Mouse (Mus musculus) stomach, embryonic 16.5 days (tissue): Measurements from ENCODE around the gene Il24. TPM values are rescaled to one million over a fixed set of nuclear protein-coding genes. Genes with fewer than 3 reads are reported as not detected.
A peak's percentile ranks its signal among the peaks of the same experiment; 100 is the strongest.

Source experiments
- ATAC-seq: fragments of 200-750 bp; cut with Nextera tagmentation; 2 replicates; pipeline ENCODE4 v1.8.0; 2017; ENCODE audit warnings: moderate number of reproducible peaks, moderate TSS enrichment; ENCODE audit not compliant: insufficient read depth, low FRiP score
- H3K27ac ChIP-seq: fragments of 300-500 bp; sonication (generic); 2 replicates; pipeline ENCODE4 v1.5.1; 2014; ENCODE audit warnings: low read length
- H3K27me3 ChIP-seq: fragments of 300-500 bp; sonication (generic); 2 replicates; pipeline ENCODE4 v1.6.1; 2014; ENCODE audit warnings: low read length, control low read depth, mixed read lengths; ENCODE audit not compliant: control insufficient read depth, insufficient read depth
- H3K36me3 ChIP-seq: fragments of 300-500 bp; sonication (generic); 2 replicates; pipeline ENCODE4 v1.6.1; 2014; ENCODE audit warnings: low read length; ENCODE audit not compliant: control insufficient read depth, insufficient read depth
- H3K4me1 ChIP-seq: fragments of 300-500 bp; sonication (generic); 2 replicates; pipeline ENCODE4 v1.6.1; 2014; ENCODE audit warnings: low read length, control low read depth, mixed read lengths; ENCODE audit not compliant: control insufficient read depth, insufficient read depth
- H3K4me2 ChIP-seq: fragments of 300-500 bp; sonication (generic); 2 replicates; pipeline ENCODE4 v1.6.1; 2014; ENCODE audit warnings: low read depth, low read length, mixed read lengths
- H3K4me3 ChIP-seq: fragments of 300-500 bp; sonication (generic); replicated peaks from 2 replicates; pipeline ENCODE4 v1.5.1; 2014; ENCODE audit warnings: mild to moderate bottlenecking, low read length
- H3K9ac ChIP-seq: fragments of 300-500 bp; sonication (generic); 2 replicates; pipeline ENCODE4 v1.6.1; 2014; ENCODE audit warnings: low read length
- H3K9me3 ChIP-seq: fragments of 300-500 bp; sonication (generic); replicated peaks from 2 replicates; pipeline ENCODE4 v1.6.1; 2016; ENCODE audit warnings: low read length, control low read depth; ENCODE audit not compliant: control insufficient read depth
- WGBS: fragments of 180-500 bp; shearing (Covaris S2); extraction: QIAGEN DNeasy Blood & Tissue Kit; methylation state at CpG from one replicate; pipeline ENCODE4 v1.1.7; 2014; 5-methylcytosine and 5-hydroxymethylcytosine counted together
- polyA plus RNA-seq: library from polyadenylated mRNA; unstranded; fragments of >200 nt; fragmentation: Nextera tagmentation; extraction: Ambion mirVana; gene quantifications from 2 replicates; pipeline ENCODE4 v1.2.1, GENCODE M21; 2015

The Il24 gene
- polyA plus RNA-seq, 1 experiment from 2014 or later, result not detected

GRCm38 (mm10) chr1:130864238-130864637 lies 23.0 kb downstream of the Il24 start:
- no peaks in the 10 kb centered on the region for H3K4me1 ChIP-seq
- H3K27ac ChIP-seq, result no peak overlapping the region
- WGBS, result 72% methylated on average over 4 of the region's 4 CpGs
- no peak for ATAC-seq
- H3K4me3 ChIP-seq, result no peak overlapping the region
- H3K36me3 ChIP-seq, result no peaks in the 10 kb centered on the region
- H3K4me2 ChIP-seq, result no peak overlapping the region
- H3K9ac ChIP-seq, result no peak overlapping the region
- H3K27me3 ChIP-seq, result no peaks in the 10 kb centered on the region
- no peaks in the 10 kb centered on the region for H3K9me3 ChIP-seq

GRCm38 (mm10) chr1:130857456-130857855 lies 29.8 kb downstream of the Il24 start:
- WGBS, result 53% methylated on average over 4 of the region's 4 CpGs
- H3K27ac ChIP-seq, result no peak overlapping the region
- no peak for ATAC-seq

DNA sequence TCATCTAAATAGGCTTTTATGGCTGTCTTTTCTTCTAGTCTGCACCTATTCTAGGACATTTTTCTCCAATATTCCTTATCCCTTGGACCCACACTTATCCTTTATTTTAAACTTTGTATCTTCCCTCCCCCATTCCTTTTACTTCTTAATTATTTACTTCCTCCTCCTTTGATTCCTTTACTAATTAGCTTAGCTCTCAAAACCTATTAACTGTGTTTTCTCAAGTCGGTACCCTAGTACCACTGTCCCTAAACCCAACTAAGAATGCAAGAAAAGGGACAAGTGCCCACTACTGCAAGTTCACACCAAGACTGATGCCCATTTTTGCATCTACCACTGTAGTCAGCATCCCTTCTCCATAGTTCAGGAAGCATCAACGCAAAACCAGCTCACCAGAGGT lies 31.5 kb downstream of the Il24 start:
- H3K27me3 ChIP-seq, result no peaks in the 10 kb centered on the region
- no peak for ATAC-seq
- 73% methylated on average over 2 of the region's 2 CpGs for WGBS
- H3K4me1 ChIP-seq, result no peaks in the 10 kb centered on the region
- no peak overlapping the region for H3K4me3 ChIP-seq
- no peak overlapping the region for H3K27ac ChIP-seq
- no peaks in the 10 kb centered on the region for H3K36me3 ChIP-seq
- no peak overlapping the region for H3K9ac ChIP-seq
- no peak overlapping the region for H3K4me2 ChIP-seq
- H3K9me3 ChIP-seq, result no peaks in the 10 kb centered on the region

More at GRCm38 (mm10) chr1:130857456-130857855, 29.8 kb downstream of the Il24 start:
- no peak overlapping the region for H3K4me2 ChIP-seq
- no peaks in the 10 kb centered on the region for H3K9me3 ChIP-seq
- H3K4me3 ChIP-seq, result no peak overlapping the region
- no peaks in the 10 kb centered on the region for H3K36me3 ChIP-seq
- H3K9ac ChIP-seq, result no peak overlapping the region
- no peaks in the 10 kb centered on the region for H3K27me3 ChIP-seq
- no peaks in the 10 kb centered on the region for H3K4me1 ChIP-seq

DNA sequence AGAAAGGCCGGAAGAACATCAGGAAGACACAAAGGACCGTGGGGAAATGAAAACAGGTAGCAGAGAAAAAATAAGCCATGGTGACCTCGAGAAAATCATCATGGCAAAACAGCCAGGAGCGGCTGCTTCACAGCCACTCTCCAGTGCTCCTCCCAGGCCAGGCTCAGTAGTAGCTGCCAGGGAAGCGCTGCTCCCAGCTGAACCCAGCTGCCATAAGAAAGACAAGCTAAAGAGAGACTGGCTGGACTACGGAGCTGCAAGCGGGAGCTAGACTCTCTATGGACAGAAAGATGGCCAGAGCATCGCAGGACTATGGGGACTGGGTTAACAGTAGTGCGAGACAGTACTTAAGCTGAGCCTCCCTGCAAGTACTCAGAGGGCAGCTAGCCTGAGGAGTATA lies 32.4 kb downstream of the Il24 start:
- Histone ChIP-seq H3K27me3 (no peaks in the 10 kb centered on the region), H3K9ac (no peak overlapping the region), H3K9me3 (no peaks in the 10 kb centered on the region), H3K4me1 (no peaks in the 10 kb centered on the region), H3K36me3 (no peaks in the 10 kb centered on the region), H3K4me3 (no peak overlapping the region), H3K27ac (no peak overlapping the region), H3K4me2 (no peak overlapping the region)
- ATAC-seq, result no peak
- WGBS, result 70% methylated on average over 9 of the region's 9 CpGs

- no peaks in the 10 kb centered on the region for H3K36me3 ChIP-seq
- H3K27ac ChIP-seq, result no peak overlapping the region
- H3K27me3 ChIP-seq, result no peaks in the 10 kb centered on the region
- no peak for ATAC-seq
- 88% methylated on average over 5 of the region's 5 CpGs for WGBS
- no peak overlapping the region for H3K9ac ChIP-seq
- H3K4me2 ChIP-seq, result no peak overlapping the region
- H3K4me1 ChIP-seq, result no peaks in the 10 kb centered on the region
- H3K9me3 ChIP-seq, result no peaks in the 10 kb centered on the region
- no peak overlapping the region for H3K4me3 ChIP-seq
Measured at GRCm38 (mm10) chr1:130850405-130850804, 36.8 kb downstream of the Il24 start.

- Histone ChIP-seq H3K4me2 (no peak overlapping the region), H3K9me3 (no peaks in the 10 kb centered on the region), H3K4me3 (no peak overlapping the region), H3K9ac (no peak overlapping the region), H3K27ac (no peak overlapping the region), H3K27me3 (no peaks in the 10 kb centered on the region), H3K36me3 (no peaks in the 10 kb centered on the region), H3K4me1 (no peaks in the 10 kb centered on the region)
- ATAC-seq, result no peak
- WGBS, result 90% methylated on average over 10 of the region's 10 CpGs
Measured at GRCm38 (mm10) chr1:130849530-130850214, 37.6 kb downstream of the Il24 start.

- ATAC-seq, result no peak
- WGBS, result 75% methylated on average over 7 of the region's 7 CpGs
- Histone ChIP-seq H3K36me3 (no peaks in the 10 kb centered on the region), H3K4me2 (no peak overlapping the region), H3K9me3 (no peaks in the 10 kb centered on the region), H3K4me1 (no peaks in the 10 kb centered on the region), H3K4me3 (no peak overlapping the region), H3K9ac (no peak overlapping the region), H3K27me3 (no peaks in the 10 kb centered on the region), H3K27ac (peak overlapping the region; percentile 7; the same call in 1 of the 2 replicates)
Measured at GRCm38 (mm10) chr1:130844516-130844915, 42.7 kb downstream of the Il24 start.

DNA sequence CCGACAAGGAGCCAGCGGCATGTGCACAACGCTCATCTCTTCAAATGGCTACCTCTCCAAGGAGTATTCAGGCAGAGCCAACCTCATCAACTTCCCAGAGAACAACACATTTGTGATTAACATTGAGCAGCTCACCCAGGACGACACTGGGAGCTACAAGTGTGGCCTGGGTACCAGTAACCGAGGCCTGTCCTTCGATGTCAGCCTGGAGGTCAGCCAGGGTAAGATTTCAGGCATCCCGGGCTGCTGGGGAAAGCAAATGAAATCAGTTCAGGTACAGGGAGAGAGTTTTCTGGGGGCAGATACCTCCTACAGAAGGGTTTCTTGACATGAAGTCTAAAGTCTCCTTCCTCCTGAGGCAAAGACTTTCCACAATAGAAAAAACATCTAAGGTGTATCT lies 45.6 kb downstream of the Il24 start:
- Histone ChIP-seq H3K9me3 (no peaks in the 10 kb centered on the region), H3K27ac (no peak overlapping the region), H3K4me3 (no peak overlapping the region), H3K9ac (no peak overlapping the region), H3K27me3 (no peaks in the 10 kb centered on the region), H3K36me3 (no peaks in the 10 kb centered on the region), H3K4me1 (no peaks in the 10 kb centered on the region), H3K4me2 (no peak overlapping the region)
- ATAC-seq, result no peak
- 76% methylated on average over 7 of the region's 7 CpGs for WGBS

DNA sequence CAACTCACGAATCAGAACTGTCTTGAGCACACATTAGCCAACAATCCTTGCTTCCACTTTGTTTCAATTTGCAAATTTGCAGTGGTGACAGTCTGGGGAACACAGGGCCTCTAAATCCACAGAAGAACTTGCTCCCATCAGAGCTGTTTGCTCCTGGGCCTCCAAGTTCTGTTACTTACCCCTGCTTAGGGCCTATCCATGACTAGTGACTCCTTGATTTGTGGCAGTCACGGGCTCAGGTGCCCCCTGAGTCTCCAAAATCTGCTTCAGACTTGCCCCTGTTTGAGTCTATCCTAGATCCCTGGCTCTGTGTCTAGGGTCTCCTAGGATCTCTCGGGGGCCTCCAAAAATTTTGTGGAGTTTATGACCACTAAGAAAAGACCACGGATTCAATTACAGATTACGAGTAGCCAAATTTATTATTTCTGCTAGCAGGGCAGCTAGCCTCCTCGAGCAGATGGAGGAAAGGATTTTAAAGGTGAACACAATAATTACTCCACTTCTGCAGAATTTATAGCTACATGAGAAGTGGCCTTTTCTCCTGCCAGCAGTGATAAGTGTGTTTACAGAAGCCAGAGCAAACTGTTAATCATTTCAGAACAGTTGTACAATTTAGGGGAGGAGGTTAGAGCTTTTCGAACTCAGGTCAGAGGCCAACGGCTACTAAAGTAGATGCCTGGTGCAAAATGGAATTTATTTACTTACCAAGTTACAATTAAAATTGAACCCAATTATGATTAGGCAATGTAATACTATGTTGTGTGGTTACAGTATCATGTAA lies 46.5 kb downstream of the Il24 start:
- Histone ChIP-seq H3K27ac (peak overlapping the region; percentile 25; the same call in 1 of the 2 replicates), H3K9me3 (no peaks in the 10 kb centered on the region), H3K4me1 (no peaks in the 10 kb centered on the region), H3K4me3 (no peak overlapping the region), H3K9ac (no peak overlapping the region), H3K36me3 (no peaks in the 10 kb centered on the region), H3K4me2 (no peak overlapping the region), H3K27me3 (no peaks in the 10 kb centered on the region)
- 26% methylated on average over 8 of the region's 8 CpGs for WGBS
- ATAC-seq, result no peak
